Mouse (Mus musculus) kidney, embryonic 16.5 days (tissue): ENCODE measurements around the gene Rnf182. TPM values are rescaled to one million over a fixed set of nuclear protein-coding genes. Genes with fewer than 3 reads are reported as not detected.

Experiments used
- ATAC-seq: fragments of 200-750 bp; cut with Nextera tagmentation; 2 replicates; pipeline ENCODE4 v1.8.0; 2017; ENCODE audit warnings: moderate TSS enrichment; ENCODE audit not compliant: low FRiP score, low TSS enrichment
- H3K27ac ChIP-seq: fragments of 300-500 bp; sonication (generic); 2 replicates; pipeline ENCODE4 v1.5.1; 2014; ENCODE audit warnings: low read length
- H3K27me3 ChIP-seq: fragments of 300-500 bp; sonication (generic); 2 replicates; pipeline ENCODE4 v1.6.1; 2014; ENCODE audit warnings: low read length, control low read depth, mixed read lengths; ENCODE audit not compliant: insufficient read depth
- H3K36me3 ChIP-seq: fragments of 300-500 bp; sonication (generic); 2 replicates; pipeline ENCODE4 v1.6.1; 2014; ENCODE audit warnings: low read length, control low read depth, mixed read lengths; ENCODE audit not compliant: insufficient read depth
- H3K4me1 ChIP-seq: fragments of 300-500 bp; sonication (generic); 2 replicates; pipeline ENCODE4 v1.6.1; 2014; ENCODE audit warnings: low read length, control low read depth, mixed read lengths; ENCODE audit not compliant: insufficient read depth
- H3K4me2 ChIP-seq: fragments of 300-500 bp; sonication (generic); replicated peaks from 2 replicates; pipeline ENCODE4 v1.6.1; 2014; ENCODE audit warnings: low read depth, low read length
- H3K4me3 ChIP-seq: fragments of 300-500 bp; sonication (generic); 2 replicates; pipeline ENCODE4 v1.5.1; 2014; ENCODE audit warnings: mild to moderate bottlenecking, low read length
- H3K9ac ChIP-seq: fragments of 300-500 bp; sonication (generic); replicated peaks from 2 replicates; pipeline ENCODE4 v1.6.1; 2014; ENCODE audit warnings: low read length
- H3K9me3 ChIP-seq: fragments of 300-500 bp; sonication (generic); 2 replicates; pipeline ENCODE4 v1.6.1; 2016; ENCODE audit warnings: low read length, control low read depth
- WGBS: fragments of 180-500 bp; shearing (Covaris S2); extraction: QIAGEN DNeasy Blood & Tissue Kit; methylation state at CpG from one replicate; pipeline ENCODE4 v1.1.7; 2014; 5-methylcytosine and 5-hydroxymethylcytosine counted together
- polyA plus RNA-seq: library from polyadenylated mRNA; unstranded; fragments of >200 nt; fragmentation: Nextera tagmentation; extraction: Ambion mirVana; gene quantifications from 2 replicates; pipeline ENCODE4 v1.2.1, GENCODE M21; 2015

Gene Rnf182
- polyA plus RNA-seq, 1 experiment from 2014 or later: 1.6 TPM

DNA sequence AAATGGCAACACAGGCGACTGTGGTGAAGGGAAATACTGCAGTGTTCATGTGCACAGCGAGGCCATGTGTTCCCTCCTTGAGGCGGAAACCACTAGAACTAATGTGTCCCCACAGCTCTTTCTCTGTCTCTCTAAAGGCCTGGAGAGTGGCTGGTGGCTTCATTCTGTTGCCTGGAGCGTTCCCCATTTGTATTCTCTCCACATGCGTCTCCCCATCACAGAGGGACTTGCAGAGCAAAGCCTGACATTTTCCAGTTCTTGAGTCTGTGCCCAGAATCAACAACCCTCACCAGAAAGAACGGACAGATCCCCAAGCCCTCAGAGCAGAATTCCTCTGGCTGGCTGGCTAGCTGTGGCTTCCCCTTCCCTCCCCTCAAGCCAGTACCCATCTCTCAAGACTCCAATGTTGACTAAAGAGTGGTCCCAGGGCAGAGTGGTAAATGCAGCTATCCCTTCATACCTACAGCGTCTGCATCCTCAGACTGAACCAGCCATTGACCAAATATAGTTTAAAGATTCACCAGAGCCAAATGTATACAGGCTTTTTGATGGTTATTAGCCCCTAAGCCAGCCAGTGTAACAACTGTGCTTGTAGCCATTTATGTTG, 96.3 kb downstream of the Rnf182 start:
- no peaks in the 10 kb centered on the region for H3K36me3 ChIP-seq
- no peak for ATAC-seq
- H3K9me3 ChIP-seq: no peaks in the 10 kb centered on the region
- H3K27me3 ChIP-seq: no peaks in the 10 kb centered on the region
- H3K4me1 ChIP-seq: no peaks in the 10 kb centered on the region
- 84% methylated on average over 7 of the region's 7 CpGs for WGBS
- H3K4me3 ChIP-seq: no peak overlapping the region
- no peak overlapping the region for H3K9ac ChIP-seq
- no peak overlapping the region for H3K4me2 ChIP-seq
- no peak overlapping the region for H3K27ac ChIP-seq

DNA sequence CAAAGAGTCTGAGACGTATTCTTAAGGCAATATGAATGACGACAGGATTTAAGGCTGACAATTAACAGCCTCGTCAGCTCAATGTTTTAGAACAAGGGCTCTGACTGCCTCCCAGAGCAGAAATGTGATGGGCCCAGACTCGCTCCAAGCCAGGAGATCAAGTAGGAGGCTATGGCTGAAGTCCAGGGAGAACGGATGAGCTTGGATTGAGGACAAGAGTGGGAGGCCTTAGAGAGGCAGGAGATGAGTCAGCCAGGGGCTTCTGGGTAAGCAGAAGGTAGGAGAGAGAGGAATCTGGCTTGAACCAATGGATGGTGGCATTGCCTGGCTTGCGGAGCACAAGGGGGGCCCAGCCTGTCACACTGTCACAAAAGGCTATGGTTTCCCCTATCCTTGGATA, 99.2 kb downstream of the Rnf182 start:
- H3K4me1 ChIP-seq: peaks cover 3% of the 10 kb centered on the region; the same call in 1 of the 2 replicates
- no peaks in the 10 kb centered on the region for H3K36me3 ChIP-seq
- no peak overlapping the region for H3K9ac ChIP-seq
- ATAC-seq: no peak
- no peak overlapping the region for H3K4me2 ChIP-seq
- H3K9me3 ChIP-seq: no peaks in the 10 kb centered on the region
- no peak overlapping the region for H3K4me3 ChIP-seq
- WGBS: 77% methylated on average over 6 of the region's 6 CpGs
- no peak overlapping the region for H3K27ac ChIP-seq
- no peaks in the 10 kb centered on the region for H3K27me3 ChIP-seq

GRCm38 (mm10) chr13:43715466-43715865, 100.0 kb downstream of the Rnf182 start:
- Histone ChIP-seq H3K9me3 (no peaks in the 10 kb centered on the region), H3K4me3 (no peak overlapping the region), H3K27me3 (no peaks in the 10 kb centered on the region), H3K36me3 (no peaks in the 10 kb centered on the region), H3K9ac (no peak overlapping the region), H3K27ac (no peak overlapping the region), H3K4me1 (peaks cover 3% of the 10 kb centered on the region; the same call in 1 of the 2 replicates), H3K4me2 (no peak overlapping the region)
- ATAC-seq: no peak
- WGBS: 90% methylated on average over 5 of the region's 5 CpGs

- no peak for ATAC-seq
- Histone ChIP-seq H3K27ac (no peak overlapping the region), H3K9me3 (no peaks in the 10 kb centered on the region), H3K27me3 (peaks cover 2% of the 10 kb centered on the region; the same call in 1 of the 2 replicates), H3K4me3 (no peak overlapping the region), H3K9ac (no peak overlapping the region), H3K4me2 (no peak overlapping the region), H3K36me3 (no peaks in the 10 kb centered on the region), H3K4me1 (peaks cover 3% of the 10 kb centered on the region; the same call in 1 of the 2 replicates)
- WGBS: 59% methylated on average over 6 of the region's 6 CpGs
Measured at GRCm38 (mm10) chr13:43716514-43717036, 101.1 kb downstream of the Rnf182 start.

GRCm38 (mm10) chr13:43718173-43718572, 102.7 kb downstream of the Rnf182 start:
- 89% methylated on average over 7 of the region's 7 CpGs for WGBS
- H3K9me3 ChIP-seq: no peaks in the 10 kb centered on the region
- no peak overlapping the region for H3K4me2 ChIP-seq
- no peak overlapping the region for H3K27ac ChIP-seq
- no peaks in the 10 kb centered on the region for H3K36me3 ChIP-seq
- H3K4me3 ChIP-seq: no peak overlapping the region
- no peak overlapping the region for H3K9ac ChIP-seq
- H3K4me1 ChIP-seq: peaks cover 3% of the 10 kb centered on the region; the same call in 1 of the 2 replicates
- H3K27me3 ChIP-seq: peaks cover 2% of the 10 kb centered on the region; the same call in 1 of the 2 replicates
- ATAC-seq: no peak

DNA sequence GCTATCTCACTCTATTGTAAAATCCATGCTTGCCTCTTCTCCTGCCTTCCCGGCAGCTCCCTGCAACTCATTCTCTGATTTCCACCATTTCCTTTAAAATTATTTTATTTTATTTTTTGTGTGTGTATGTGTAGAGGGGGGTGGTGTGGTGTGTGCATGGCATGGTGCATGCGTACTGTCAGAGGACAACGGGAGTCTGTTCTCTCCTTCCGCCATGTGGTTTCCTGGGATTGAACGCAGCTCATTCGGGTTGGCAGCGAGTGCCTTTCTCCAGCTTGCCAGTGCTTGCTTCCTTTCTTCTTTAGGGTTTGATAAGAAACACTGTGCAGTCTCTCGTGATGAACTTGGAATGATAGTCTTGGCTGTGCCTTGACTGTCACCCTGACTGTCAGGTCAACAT, 105.0 kb downstream of the Rnf182 start:
- H3K9me3 ChIP-seq: no peaks in the 10 kb centered on the region
- peaks cover 3% of the 10 kb centered on the region; the same call in 1 of the 2 replicates for H3K4me1 ChIP-seq
- no peaks in the 10 kb centered on the region for H3K36me3 ChIP-seq
- H3K9ac ChIP-seq: no peak overlapping the region
- ATAC-seq: no peak
- WGBS: 90% methylated on average over 8 of the region's 8 CpGs
- H3K4me3 ChIP-seq: no peak overlapping the region
- H3K27ac ChIP-seq: no peak overlapping the region
- H3K4me2 ChIP-seq: no peak overlapping the region
- H3K27me3 ChIP-seq: peaks cover 2% of the 10 kb centered on the region; the same call in 1 of the 2 replicates

Other genes with a start within 250 kb of the Rnf182 start
- gene Nol7, start 217.3 kb upstream of the Rnf182 start, polyA plus RNA-seq: 97.7 and 106 TPM in 2 replicates
- 8.4 and 9.1 TPM in 2 replicates for gene Ranbp9, start 134.4 kb upstream of the Rnf182 start, polyA plus RNA-seq
- gene Mcur1, start 55.5 kb upstream of the Rnf182 start, polyA plus RNA-seq: 22.2 and 23.0 TPM in 2 replicates
- 35.0 and 35.2 TPM in 2 replicates for gene Cd83, start 169.1 kb downstream of the Rnf182 start, polyA plus RNA-seq